Mouse (Mus musculus): ENCODE results near the gene Mpped1. TPM values are rescaled to one million over a fixed set of nuclear protein-coding genes. Genes with fewer than 3 reads are reported as not detected.

Gene Mpped1
- polyA plus RNA-seq, 2 experiments: 8.6 to 9.7 TPM

GRCm38 (mm10) chr15:83829226-83829625, 50.0 kb downstream of the Mpped1 start:
- Histone ChIP-seq H3K36me3 (ENCODE audit: control insufficient read depth, insufficient read depth, low read length) (no peaks in the 10 kb centered on the region), H3K9ac (ENCODE audit: low read depth, low read length, severe bottlenecking) (no peak overlapping the region), H3K4me3 (replicated peaks; ENCODE audit: low read length) (no peak overlapping the region), H3K4me2 (replicated peaks; ENCODE audit: low read depth, low read length, severe bottlenecking) (no peak overlapping the region), H3K4me1 (ENCODE audit: control insufficient read depth, insufficient read depth, low read length) (no peaks in the 10 kb centered on the region), H3K27ac (replicated peaks; ENCODE audit: low read depth, low read length) (no peak overlapping the region), H3K9me3 (ENCODE audit: control insufficient read depth, low read length) (no peaks in the 10 kb centered on the region), H3K27me3 (ENCODE audit: control insufficient read depth, insufficient read depth, low read length) (no peaks in the 10 kb centered on the region)
- DNase-seq (ENCODE audit: low spot score) (no peak), ATAC-seq (ENCODE audit: low FRiP score, low read depth) (no peak)
- WGBS: 56% methylated on average over 13 of the region's 13 CpGs
- TF ChIP-seq POLR2A (IDR thresholded peaks at IDR 0.05; ENCODE audit: borderline replicate concordance, extremely low read depth, insufficient read depth, insufficient read length): no peak

- no peak for TF ChIP-seq POLR2A (IDR thresholded peaks at IDR 0.05; ENCODE audit: borderline replicate concordance, extremely low read depth, insufficient read depth, insufficient read length)
- H3K4me1 ChIP-seq (ENCODE audit: control insufficient read depth, insufficient read depth, low read length): no peaks in the 10 kb centered on the region
- no peaks in the 10 kb centered on the region for H3K36me3 ChIP-seq (ENCODE audit: control insufficient read depth, insufficient read depth, low read length)
- H3K4me2 ChIP-seq (replicated peaks; ENCODE audit: low read depth, low read length, severe bottlenecking): no peak overlapping the region
- no peaks in the 10 kb centered on the region for H3K9me3 ChIP-seq (ENCODE audit: control insufficient read depth, low read length)
- DNase-seq (ENCODE audit: low spot score) (no peak), ATAC-seq (ENCODE audit: low FRiP score, low read depth) (no peak)
- H3K27ac ChIP-seq (replicated peaks; ENCODE audit: low read depth, low read length): no peak overlapping the region
- no peak overlapping the region for H3K4me3 ChIP-seq (replicated peaks; ENCODE audit: low read length)
- no peak overlapping the region for H3K9ac ChIP-seq (ENCODE audit: low read depth, low read length, severe bottlenecking)
- WGBS: 55% methylated on average over 6 of the region's 6 CpGs
- H3K27me3 ChIP-seq (ENCODE audit: control insufficient read depth, insufficient read depth, low read length): no peaks in the 10 kb centered on the region
Observed at GRCm38 (mm10) chr15:83832265-83832664, 53.0 kb downstream of the Mpped1 start.

GRCm38 (mm10) chr15:83840950-83841719, 61.9 kb downstream of the Mpped1 start:
- DNase-seq (ENCODE audit: low spot score) (no peak), ATAC-seq (ENCODE audit: low FRiP score, low read depth) (no peak)
- no peak overlapping the region for H3K4me2 ChIP-seq (replicated peaks; ENCODE audit: low read depth, low read length, severe bottlenecking)
- no peak for TF ChIP-seq POLR2A (IDR thresholded peaks at IDR 0.05; ENCODE audit: borderline replicate concordance, extremely low read depth, insufficient read depth, insufficient read length)
- no peak overlapping the region for H3K27ac ChIP-seq (replicated peaks; ENCODE audit: low read depth, low read length)
- H3K27me3 ChIP-seq (ENCODE audit: control insufficient read depth, insufficient read depth, low read length): no peaks in the 10 kb centered on the region; the same call in 1 of the 2 replicates
- H3K36me3 ChIP-seq (ENCODE audit: control insufficient read depth, insufficient read depth, low read length): no peaks in the 10 kb centered on the region
- H3K4me1 ChIP-seq (ENCODE audit: control insufficient read depth, insufficient read depth, low read length): no peaks in the 10 kb centered on the region
- no peaks in the 10 kb centered on the region for H3K9me3 ChIP-seq (ENCODE audit: control insufficient read depth, low read length)
- 56% methylated on average over 10 of the region's 10 CpGs for WGBS
- H3K4me3 ChIP-seq (replicated peaks; ENCODE audit: low read length): no peak overlapping the region
- no peak overlapping the region for H3K9ac ChIP-seq (ENCODE audit: low read depth, low read length, severe bottlenecking)

GRCm38 (mm10) chr15:83842419-83842818, 63.2 kb downstream of the Mpped1 start:
- no peak for DNase-seq (ENCODE audit: low spot score)
- Histone ChIP-seq H3K27ac (replicated peaks; ENCODE audit: low read depth, low read length) (no peak overlapping the region), H3K9me3 (ENCODE audit: control insufficient read depth, low read length) (no peaks in the 10 kb centered on the region), H3K36me3 (ENCODE audit: control insufficient read depth, insufficient read depth, low read length) (no peaks in the 10 kb centered on the region), H3K27me3 (ENCODE audit: control insufficient read depth, insufficient read depth, low read length) (no peaks in the 10 kb centered on the region; the same call in 1 of the 2 replicates), H3K4me3 (replicated peaks; ENCODE audit: low read length) (no peak overlapping the region), H3K4me2 (replicated peaks; ENCODE audit: low read depth, low read length, severe bottlenecking) (no peak overlapping the region), H3K4me1 (ENCODE audit: control insufficient read depth, insufficient read depth, low read length) (no peaks in the 10 kb centered on the region), H3K9ac (ENCODE audit: low read depth, low read length, severe bottlenecking) (no peak overlapping the region)
- TF ChIP-seq POLR2A (IDR thresholded peaks at IDR 0.05; ENCODE audit: borderline replicate concordance, extremely low read depth, insufficient read depth, insufficient read length): no peak
- WGBS: 84% methylated on average over 12 of the region's 12 CpGs
- no peak for ATAC-seq (ENCODE audit: low FRiP score, low read depth)

- DNase-seq (ENCODE audit: low spot score) (no peak), ATAC-seq (ENCODE audit: low FRiP score, low read depth) (no peak)
- H3K9me3 ChIP-seq (ENCODE audit: control insufficient read depth, low read length): no peaks in the 10 kb centered on the region
- H3K9ac ChIP-seq (ENCODE audit: low read depth, low read length, severe bottlenecking): no peak overlapping the region
- 45% methylated on average over 22 of the region's 22 CpGs for WGBS
- H3K4me1 ChIP-seq (ENCODE audit: control insufficient read depth, insufficient read depth, low read length): no peaks in the 10 kb centered on the region
- no peak for TF ChIP-seq POLR2A (IDR thresholded peaks at IDR 0.05; ENCODE audit: borderline replicate concordance, extremely low read depth, insufficient read depth, insufficient read length)
- no peak overlapping the region for H3K4me3 ChIP-seq (replicated peaks; ENCODE audit: low read length)
- no peaks in the 10 kb centered on the region for H3K36me3 ChIP-seq (ENCODE audit: control insufficient read depth, insufficient read depth, low read length)
- H3K4me2 ChIP-seq (replicated peaks; ENCODE audit: low read depth, low read length, severe bottlenecking): no peak overlapping the region
- no peaks in the 10 kb centered on the region; the same call in 1 of the 2 replicates for H3K27me3 ChIP-seq (ENCODE audit: control insufficient read depth, insufficient read depth, low read length)
- no peak overlapping the region for H3K27ac ChIP-seq (replicated peaks; ENCODE audit: low read depth, low read length)
Observed at GRCm38 (mm10) chr15:83842915-83843789, 63.9 kb downstream of the Mpped1 start.
